21 mouse cellular contexts compared by ENCODE assay signal in the genomic region with DNA sequence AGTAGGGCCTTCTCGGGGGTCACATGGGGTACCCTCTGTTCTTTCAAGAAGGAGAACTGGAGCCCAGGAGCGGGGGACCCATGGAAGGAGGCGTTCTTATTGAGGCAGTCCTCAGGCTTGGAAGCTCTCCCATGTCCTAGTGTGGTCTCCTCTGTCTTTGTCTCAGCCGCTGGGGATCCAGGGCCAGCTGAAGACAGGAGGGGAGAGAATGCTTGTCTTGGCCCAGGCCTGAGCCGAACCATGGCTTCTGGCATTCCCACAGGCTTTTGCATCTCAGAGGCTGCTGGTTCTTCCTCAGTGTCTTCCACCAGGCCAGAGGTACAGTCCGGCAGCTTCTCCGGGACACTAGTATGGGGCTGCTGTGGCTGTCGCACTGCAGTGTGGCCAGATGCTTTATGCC. TPM values are rescaled to one million over a fixed set of nuclear protein-coding genes. Genes with fewer than 3 reads are reported as not detected.
A peak's percentile ranks its signal among the peaks of the same experiment; 100 is the strongest.
DNase-seq lines count a peak whose midpoint lies in the region; ATAC-seq lines count a peak whose summit lies in the region.
"Had no signal": no experiment of that assay in that cellular context is flagged by ENCODE, and none has a peak within 500 bp of the region (broad histone marks: within the 10 kb centered on the region; RNA-seq: fewer than 3 reads in every experiment).

No protein-coding gene starts in this region.

- no peak for ATAC-seq in heart, embryonic 15.5 days (replicated peaks; ENCODE audit: insufficient number of reproducible peaks, insufficient read depth, low FRiP score, low read depth)
- ATAC-seq: midbrain, embryonic 13.5 days had no signal

- 0 out of 2 replicates have a peak, but pooled peaks cover 3% of the 10 kb centered on the region for H3K27me3 ChIP-seq in heart, embryonic 15.5 days
- H3K27me3 ChIP-seq: embryonic facial prominence, embryonic 13.5 days; limb, embryonic 12.5 days; liver, embryonic 15.5 days; midbrain, embryonic 13.5 days had no signal

- no peak for DNase-seq in heart, postnatal 36 days
- peak; percentile 34 for DNase-seq in kidney, postnatal 14 days
- DNase-seq in kidney, postnatal 36 days = no peak
- DNase-seq in testis, postnatal 14 days (ENCODE audit: low spot score) = peak; percentile 44
- no peak for DNase-seq in testis, postnatal 10 days (ENCODE audit: low spot score)
- no peak for DNase-seq in left cerebral cortex, adult 8-10 months (ENCODE audit: low spot score in 2 of 2)
- DNase-seq: cerebellum, adult 11-12 months; lung, postnatal 4 days; right cerebral cortex, adult 18-20 months; thymus, adult 18-20 months had no signal

- H3K4me2 ChIP-seq in heart, embryonic 15.5 days = no peak overlapping the region
- H3K4me2 ChIP-seq: embryonic facial prominence, embryonic 13.5 days; limb, embryonic 12.5 days; liver, embryonic 15.5 days; midbrain, embryonic 13.5 days had no signal

- H3K36me3 ChIP-seq in heart, embryonic 15.5 days = no peaks in the 10 kb centered on the region
- H3K36me3 ChIP-seq: G1E; liver, embryonic 15.5 days; midbrain, embryonic 13.5 days had no signal

- 70% methylated on average over 8 of the region's 8 CpGs for WGBS in heart, embryonic 15.5 days

- no peaks in the 10 kb centered on the region for H3K9me3 ChIP-seq in heart, embryonic 15.5 days (replicated peaks)
- H3K9me3 ChIP-seq: embryonic facial prominence, embryonic 13.5 days; G1E; limb, embryonic 12.5 days; liver, embryonic 15.5 days; midbrain, embryonic 13.5 days had no signal

- no peak overlapping the region for H3K4me3 ChIP-seq in heart, embryonic 15.5 days
- H3K4me3 ChIP-seq: embryonic facial prominence, embryonic 13.5 days; limb, embryonic 12.5 days; liver, embryonic 15.5 days; midbrain, embryonic 13.5 days had no signal

- H3K27ac ChIP-seq in heart, embryonic 15.5 days = peak overlapping the region; percentile 39
- H3K27ac ChIP-seq: limb, embryonic 12.5 days; liver, embryonic 15.5 days; midbrain, embryonic 13.5 days had no signal

- no peak overlapping the region for H3K9ac ChIP-seq in heart, embryonic 15.5 days
- H3K9ac ChIP-seq: embryonic facial prominence, embryonic 13.5 days; limb, embryonic 12.5 days; liver, embryonic 15.5 days; midbrain, embryonic 13.5 days had no signal

- intact Hi-C loops in heart, postnatal 36 days (cut with DNase I) = no loop called here

- H3K4me1 ChIP-seq in heart, embryonic 15.5 days (replicated peaks) = peaks cover 3% of the 10 kb centered on the region; the same call in 1 of the 2 replicates

RNA-seq across cellular contexts. Expression of gene D630003M21Rik, which starts 12.5 kb away (rescaled TPM):
- 2.1 and 2.4 TPM in 2 replicates for polyA plus RNA-seq in heart, embryonic 15.5 days (2015; fragmentation: Nextera tagmentation; extraction: Ambion mirVana)
- 1 to 10 TPM; 5.6 to 6.2 TPM for total RNA-seq in heart, postnatal 36 days (2021)
- total RNA-seq in left cerebral cortex, adult 8-10 months (2022) = 1 to 10 TPM; 3.3 to 4.4 (median 4.1) TPM
- total RNA-seq: hematopoietic stem cell, adult 5-6 weeks had no signal
- polyA plus RNA-seq: G1E had no signal

RNA-seq across cellular contexts. Expression of gene Bpi, which starts 41.4 kb away (rescaled TPM):
- not detected in 2 replicates for polyA plus RNA-seq in heart, embryonic 15.5 days (2015; fragmentation: Nextera tagmentation; extraction: Ambion mirVana)
- total RNA-seq in heart, postnatal 36 days (2021) = not detected
- not detected for total RNA-seq in left cerebral cortex, adult 8-10 months (2022)
- total RNA-seq: adrenal gland, adult 18-20 months; G1E; gastrocnemius, postnatal 14 days; hematopoietic stem cell, adult 5-6 weeks; left cerebral cortex, adult 18-20 months had no signal
- polyA plus RNA-seq: cortical plate, adult 2 months; embryonic facial prominence, embryonic 13.5 days; G1E; limb, embryonic 12.5 days; liver, embryonic 15.5 days; midbrain, embryonic 13.5 days had no signal

Comparison
In these comparisons a context has a peak if more than half of its experiments do, and no peak if none do; other contexts are left out.
1. DNase-seq: peak in kidney, postnatal 14 days (single experiment) and testis, postnatal 14 days (single experiment); none in heart, postnatal 36 days (0 of 2), kidney, postnatal 36 days (0 of 2), testis, postnatal 10 days (single experiment) and left cerebral cortex, adult 8-10 months (0 of 2).